Mouse (Mus musculus) small intestine, adult 2 months (tissue): ENCODE results near the gene Crebbp.

Source experiments
- CTCF ChIP-seq: fragments of 200-500 bp; IDR thresholded peaks from 2 replicates; pipeline ENCODE4 v1.5.1; 2012; ENCODE audit warnings: low read depth, mild to moderate bottlenecking, control low read depth, inconsistent platforms, low read length, moderate library complexity, mixed read lengths; ENCODE audit not compliant: insufficient replicate concordance, insufficient read length; ENCODE audit errors: extremely low read depth
- POLR2A ChIP-seq: fragments of 200-500 bp; IDR thresholded peaks from 2 replicates; pipeline ENCODE4 v1.6.1; 2012; ENCODE audit warnings: low read depth, mild to moderate bottlenecking, control low read depth, inconsistent platforms, low read length, moderate library complexity

GRCm38 (mm10) chr16:4040206-4040605 lies 173.6 kb downstream of the Crebbp start:
- no peak for TF ChIP-seq CTCF
- no peak for TF ChIP-seq POLR2A
